In the genomic region with DNA sequence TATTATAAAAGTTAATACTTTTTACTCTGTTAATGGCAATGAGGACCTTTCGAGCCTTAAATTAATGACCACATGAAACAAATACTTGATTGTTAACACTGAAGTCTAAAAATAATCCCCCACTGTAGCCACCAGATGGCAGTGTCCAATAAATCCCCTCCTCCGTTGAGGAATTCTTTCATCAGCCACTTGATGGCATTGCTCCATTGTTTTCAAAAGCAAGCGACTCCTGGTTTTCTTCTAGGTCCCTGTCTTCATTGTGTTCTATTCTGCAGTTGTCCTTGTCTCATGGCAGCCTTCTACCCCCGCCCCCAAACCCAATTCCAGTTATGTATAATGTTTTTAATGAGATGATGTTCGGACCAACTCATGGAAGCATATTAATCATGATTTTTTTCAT, we compare ENCODE assay signal across 9 mouse cellular contexts.
DNase-seq lines count a peak whose midpoint lies in the region; ATAC-seq and TF ChIP-seq lines count a peak whose summit lies in the region.
"Had no signal": no experiment of that assay in that cellular context is flagged by ENCODE, and none has a peak within 500 bp of the region (broad histone marks: within the 10 kb centered on the region; RNA-seq: fewer than 3 reads in every experiment).

No protein-coding gene starts in this region.

- H3K27ac ChIP-seq in hindbrain, embryonic 14.5 days: no peak overlapping the region
- no peak overlapping the region for H3K27ac ChIP-seq in limb, embryonic 14.5 days (replicated peaks; ENCODE audit: low read depth, low read length)
- H3K27ac ChIP-seq: embryonic facial prominence, embryonic 13.5 days had no signal

- H3K36me3 ChIP-seq in hindbrain, embryonic 14.5 days (replicated peaks; ENCODE audit: control insufficient read depth, insufficient read depth): no peaks in the 10 kb centered on the region
- H3K36me3 ChIP-seq in limb, embryonic 14.5 days (ENCODE audit: control insufficient read depth, insufficient read depth, low read length): no peaks in the 10 kb centered on the region
- H3K36me3 ChIP-seq: embryonic facial prominence, embryonic 13.5 days had no signal

- peak; percentile 73 for ATAC-seq in hindbrain, embryonic 14.5 days (ENCODE audit: low FRiP score)
- 0 out of 2 replicates have a peak, but pooled peaks have one; percentile 34 for ATAC-seq in limb, embryonic 14.5 days (ENCODE audit: low FRiP score, low read depth)

- no peak overlapping the region for H3K4me3 ChIP-seq in hindbrain, embryonic 14.5 days (replicated peaks; ENCODE audit: low read length)
- H3K4me3 ChIP-seq in limb, embryonic 14.5 days (replicated peaks; ENCODE audit: low read length): no peak overlapping the region
- H3K4me3 ChIP-seq: embryonic facial prominence, embryonic 13.5 days had no signal

- H3K9ac ChIP-seq in hindbrain, embryonic 14.5 days: no peak overlapping the region
- H3K9ac ChIP-seq in limb, embryonic 14.5 days (ENCODE audit: low read depth, low read length, severe bottlenecking): no peak overlapping the region
- H3K9ac ChIP-seq: embryonic facial prominence, embryonic 13.5 days had no signal

- H3K9me3 ChIP-seq in hindbrain, embryonic 14.5 days (ENCODE audit: control insufficient read depth, low read length): no peaks in the 10 kb centered on the region
- H3K9me3 ChIP-seq in limb, embryonic 14.5 days (ENCODE audit: control insufficient read depth, low read length): no peaks in the 10 kb centered on the region
- H3K9me3 ChIP-seq: embryonic facial prominence, embryonic 13.5 days had no signal

- TF ChIP-seq POLR2A in limb, embryonic 14.5 days (IDR thresholded peaks at IDR 0.05; ENCODE audit: borderline replicate concordance, extremely low read depth, insufficient read depth, insufficient read length): no peak

- H3K4me1 ChIP-seq in hindbrain, embryonic 14.5 days (replicated peaks; ENCODE audit: control insufficient read depth, insufficient read depth, low read length): no peaks in the 10 kb centered on the region
- H3K4me1 ChIP-seq in limb, embryonic 14.5 days (ENCODE audit: control insufficient read depth, insufficient read depth, low read length): no peaks in the 10 kb centered on the region
- H3K4me1 ChIP-seq: embryonic facial prominence, embryonic 13.5 days had no signal

- WGBS in hindbrain, embryonic 14.5 days: 18% methylated on average over 5 of the region's 5 CpGs
- 12% methylated on average over 5 of the region's 5 CpGs for WGBS in limb, embryonic 14.5 days

- peak; percentile 33 to 63 for DNase-seq in left cerebral cortex, adult 18-20 months (ENCODE audit: low spot score in 2 of 2)
- no peak for DNase-seq in left cerebral cortex, adult 11 months (ENCODE audit: low spot score)
- DNase-seq in adipocyte (ENCODE audit: low spot score): peak; percentile 86
- DNase-seq in embryo, embryonic 11 days: peak; percentile 77
- peak; percentile 89 for DNase-seq in hindbrain, embryonic 14.5 days (ENCODE audit: low spot score)
- DNase-seq in limb, embryonic 14.5 days (ENCODE audit: low spot score): peak; percentile 85
- DNase-seq in retina, postnatal 1 day: peak; percentile 90
- no peak for DNase-seq in natural killer cell, adult 2 months (ENCODE audit: low spot score in 2 of 2)

- no peaks in the 10 kb centered on the region for H3K27me3 ChIP-seq in hindbrain, embryonic 14.5 days (ENCODE audit: control insufficient read depth, insufficient read depth, low read length)
- H3K27me3 ChIP-seq in limb, embryonic 14.5 days (ENCODE audit: control insufficient read depth, insufficient read depth, low read length): no peaks in the 10 kb centered on the region
- H3K27me3 ChIP-seq: embryonic facial prominence, embryonic 13.5 days had no signal

- no peak overlapping the region for H3K4me2 ChIP-seq in hindbrain, embryonic 14.5 days (replicated peaks)
- H3K4me2 ChIP-seq in limb, embryonic 14.5 days (replicated peaks; ENCODE audit: low read depth, low read length, severe bottlenecking): no peak overlapping the region
- H3K4me2 ChIP-seq: embryonic facial prominence, embryonic 13.5 days had no signal

Comparison
In these comparisons a context has a peak if more than half of its experiments do, and no peak if none do; other contexts are left out.
1. DNase-seq: peak in left cerebral cortex, adult 18-20 months (2 of 2), adipocyte (single experiment), embryo, embryonic 11 days (single experiment), hindbrain, embryonic 14.5 days (single experiment), limb, embryonic 14.5 days (single experiment) and retina, postnatal 1 day (single experiment); none in left cerebral cortex, adult 11 months (single experiment) and natural killer cell, adult 2 months (0 of 2).